Mouse (Mus musculus) kidney, postnatal 4 days (tissue): Measurements from ENCODE around the gene Iars2.
A peak's percentile ranks its signal among the peaks of the same experiment; 100 is the strongest.
"Not testable (repeated sequence)": the region's sequence is repeated elsewhere in the genome, so short reads cannot be mapped to it uniquely, and the experiment has no call there.

Source experiments
- DNase-seq, 2 experiments: peaks; one replicate each; pipeline ENCODE4 v3.0.0; 2021; ENCODE audit warnings: mixed read lengths in 2 of 2

The Iars2 gene

GRCm38 (mm10) chr1:185331364-185331763 lies 2.2 kb upstream of the Iars2 start:
- DNase-seq: no peak

DNA sequence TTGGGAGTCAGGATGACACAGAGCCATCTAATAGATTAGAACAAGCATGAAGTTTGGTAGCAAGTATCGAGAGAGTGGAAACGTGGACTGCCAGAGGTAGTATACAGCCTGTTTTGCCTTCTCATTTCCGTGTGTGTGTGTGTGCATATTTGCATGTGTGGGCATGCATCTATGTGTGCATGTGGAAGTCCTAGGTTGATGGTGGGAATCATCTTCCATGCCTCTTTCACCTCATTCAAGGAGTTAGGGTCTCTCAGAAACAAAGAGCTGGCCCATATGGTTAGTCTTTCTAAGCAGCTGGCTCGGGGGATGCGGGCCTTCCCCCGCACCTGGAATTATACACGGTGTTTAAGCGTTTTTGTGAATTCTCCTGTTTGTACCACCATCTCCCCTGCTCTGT lies 655 bp upstream of the Iars2 start:
- DNase-seq: no peak

DNA sequence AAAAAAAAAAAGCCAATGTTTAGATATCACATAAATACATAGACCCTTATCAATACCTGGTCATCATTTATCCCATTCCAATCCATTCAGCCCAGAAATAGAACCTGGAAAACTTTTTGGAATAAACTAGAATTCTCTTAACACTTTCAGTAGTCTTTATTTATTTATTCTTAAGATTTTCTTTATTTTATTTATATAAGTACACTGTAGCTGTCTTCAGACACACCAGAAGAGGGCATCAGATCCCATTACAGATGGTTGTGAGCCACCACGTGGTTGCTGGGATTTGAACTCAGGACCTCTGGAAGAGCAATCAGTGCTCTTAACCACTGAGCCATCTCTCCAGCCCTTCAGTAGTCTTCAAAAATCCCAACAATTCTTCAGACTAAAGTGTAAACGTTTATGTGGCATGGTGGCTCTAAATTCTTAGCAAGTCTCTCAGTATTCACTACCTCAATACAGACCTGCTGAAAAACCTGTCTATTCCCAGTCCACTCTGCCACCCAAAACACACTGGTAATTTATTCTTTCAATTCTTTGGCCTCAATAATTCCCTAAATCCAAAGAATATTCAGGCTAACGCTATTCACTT lies 1.3 kb downstream of the Iars2 start:
- not testable (repeated sequence) for DNase-seq

- DNase-seq: peak in 1 of 2 experiments; percentile 15
These were observed 13.2 kb downstream of the Iars2 start for GRCm38 (mm10) chr1:185315846-185316568.

- no peak for DNase-seq
These were observed 14.7 kb downstream of the Iars2 start for GRCm38 (mm10) chr1:185314546-185314945.

- DNase-seq: no peak
These were observed 17.2 kb downstream of the Iars2 start for GRCm38 (mm10) chr1:185311949-185312348.

DNA sequence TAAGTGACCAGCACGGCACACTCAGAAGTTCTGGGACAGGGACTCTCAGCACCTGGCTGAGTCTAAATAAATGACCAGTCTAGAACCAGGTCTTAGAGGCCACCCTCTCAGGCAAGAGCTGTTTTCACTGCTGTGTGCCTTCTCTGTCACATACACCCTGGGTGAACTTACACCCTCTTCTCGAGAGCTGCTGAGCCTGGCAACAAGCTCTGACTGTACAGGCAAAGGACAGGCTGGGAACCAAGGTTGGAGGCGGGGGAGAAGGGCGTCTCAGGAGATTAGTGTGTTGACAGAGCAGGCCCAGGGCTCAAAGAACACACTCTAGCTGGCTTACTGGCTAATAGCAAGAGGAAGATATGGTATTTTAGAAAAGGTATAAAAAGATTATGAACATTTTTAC lies 20.3 kb downstream of the Iars2 start:
- no peak for DNase-seq

DNA sequence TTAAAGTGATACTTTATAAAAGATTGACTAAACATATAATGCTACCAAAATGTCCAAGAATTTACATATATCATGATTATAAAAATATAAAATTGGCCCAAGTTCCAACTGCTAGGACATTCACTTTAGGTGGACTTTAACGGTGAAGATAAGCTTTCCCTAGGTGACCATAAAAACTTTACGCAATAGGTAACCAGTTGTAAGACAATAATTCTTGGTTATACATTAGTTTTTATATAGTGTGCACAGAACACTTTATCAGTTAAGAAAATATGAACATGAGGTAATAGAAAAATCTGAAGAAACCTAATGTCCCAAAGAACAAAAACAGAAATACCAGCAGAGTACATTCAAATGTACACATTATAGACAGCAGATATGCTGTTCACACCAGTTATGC lies 20.9 kb downstream of the Iars2 start:
- DNase-seq: no peak

DNA sequence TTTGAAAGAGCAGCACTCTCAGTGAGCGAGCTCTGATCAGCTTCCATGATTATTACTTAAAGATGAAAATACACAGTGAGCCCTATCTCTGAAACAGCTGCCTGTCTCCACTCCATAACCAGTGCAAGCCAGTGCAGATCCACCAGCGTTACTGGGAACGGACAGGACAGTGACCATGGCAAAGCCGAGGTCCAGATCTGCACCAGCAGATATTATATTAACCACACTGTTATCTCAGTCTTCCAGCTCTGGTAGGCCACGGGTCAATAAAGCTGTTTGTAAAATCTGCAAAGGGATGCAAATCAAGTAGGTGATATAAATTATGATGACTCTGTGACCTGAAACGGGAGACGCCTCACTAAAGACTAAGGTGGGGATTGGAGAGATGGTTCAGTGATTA lies 21.6 kb downstream of the Iars2 start:
- DNase-seq: no peak

DNA sequence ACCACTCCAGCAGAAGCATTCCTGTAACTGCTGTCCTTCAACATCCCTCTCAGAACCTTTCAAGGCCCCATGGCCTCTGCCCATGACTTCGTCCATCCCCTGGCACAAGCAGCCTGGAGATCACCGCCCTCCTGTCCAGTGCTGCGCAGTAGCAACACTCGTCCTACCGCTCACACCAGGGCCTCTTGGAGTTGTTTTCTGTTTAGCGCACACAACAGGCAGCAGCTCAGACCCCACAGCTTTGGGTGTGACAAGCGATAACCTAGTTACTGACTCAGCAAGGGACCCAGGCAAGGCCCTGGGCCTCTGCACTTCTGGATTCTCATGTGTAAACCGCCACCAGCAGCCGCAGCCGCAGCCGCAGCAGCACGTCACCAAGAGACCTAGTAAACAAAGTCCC lies 22.4 kb downstream of the Iars2 start:
- no peak for DNase-seq

DNA sequence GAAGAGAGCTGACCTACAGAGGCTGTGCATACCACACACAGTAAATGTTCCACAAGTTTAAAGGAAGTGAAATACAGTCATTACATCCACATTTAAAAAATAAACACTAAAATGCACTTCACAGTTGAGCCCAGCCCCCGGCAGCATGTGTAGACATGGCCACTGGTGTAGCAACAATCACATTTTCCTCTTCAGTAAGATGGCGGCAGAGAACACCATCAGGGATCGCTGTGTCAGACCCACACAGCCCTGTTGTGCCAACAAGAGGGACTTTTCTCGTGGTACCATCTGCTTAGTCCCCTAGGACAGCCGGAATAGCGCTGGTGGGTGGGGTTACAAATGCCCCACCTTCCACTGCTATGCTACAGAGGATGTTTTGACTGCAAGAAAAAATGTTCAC lies 26.4 kb downstream of the Iars2 start:
- DNase-seq: no peak

- no peak for DNase-seq
These were observed 30.7 kb downstream of the Iars2 start for GRCm38 (mm10) chr1:185298496-185298895.

- DNase-seq: no peak
These were observed 32.3 kb downstream of the Iars2 start for GRCm38 (mm10) chr1:185296850-185297249.

DNA sequence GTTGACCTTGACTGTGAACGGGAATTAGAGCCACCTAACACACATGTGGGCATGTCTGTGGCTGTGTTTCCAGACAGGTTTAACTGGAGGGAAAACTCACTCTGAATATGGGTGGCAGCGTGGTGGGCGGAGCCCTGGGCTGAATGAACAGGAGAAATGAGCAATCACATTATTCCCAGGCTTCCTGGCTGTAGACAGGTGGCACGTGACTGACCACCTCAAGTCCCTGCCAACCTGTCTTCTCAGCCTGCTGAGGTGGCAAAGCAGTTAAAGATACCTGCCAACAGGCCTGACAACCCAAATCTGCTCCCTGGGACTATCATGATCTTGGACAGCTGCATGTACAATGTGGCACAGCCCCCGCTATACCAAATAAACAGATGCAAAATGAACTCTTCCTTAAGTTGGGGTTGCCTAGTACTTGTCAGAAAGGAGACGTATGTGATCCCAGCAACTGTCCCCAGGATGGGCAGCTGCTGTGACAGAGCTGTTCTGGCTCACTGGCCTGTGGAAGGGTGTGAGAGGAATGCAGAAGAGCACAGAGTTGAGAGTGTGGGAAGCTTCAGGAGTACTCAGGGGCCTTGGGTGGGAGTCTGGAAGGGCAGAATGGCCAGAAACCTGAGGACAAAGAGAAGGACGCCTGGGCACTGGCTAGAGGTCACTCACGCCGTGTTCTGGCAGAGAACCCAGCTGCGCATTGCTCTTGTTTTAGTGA lies 36.4 kb downstream of the Iars2 start:
- DNase-seq: peak; percentile 28 to 58

DNA sequence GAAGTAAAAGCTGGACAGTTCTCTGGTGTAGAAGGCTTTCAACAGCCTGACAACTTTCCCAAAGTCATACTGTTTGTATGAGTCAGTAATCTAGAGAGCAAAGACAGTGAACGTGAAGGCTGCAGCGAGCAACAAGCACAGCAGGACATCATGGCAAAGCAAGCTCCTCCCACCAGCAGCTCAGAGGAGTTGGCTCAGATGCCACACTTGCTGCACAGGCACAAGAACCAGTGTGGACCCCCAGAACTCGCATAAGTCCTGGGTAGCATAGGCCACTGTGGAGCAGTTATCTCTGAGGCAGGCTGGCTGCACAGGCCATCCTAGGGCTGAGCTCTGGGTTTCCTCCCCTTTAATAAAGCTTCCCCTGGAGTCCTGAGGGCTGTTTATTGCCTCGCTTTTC lies 37.9 kb downstream of the Iars2 start:
- DNase-seq: no peak

- DNase-seq: no peak
These were observed 40.0 kb downstream of the Iars2 start for GRCm38 (mm10) chr1:185289231-185289630.

- peak in 1 of 2 experiments; percentile 50 for DNase-seq
These were observed 42.1 kb downstream of the Iars2 start for GRCm38 (mm10) chr1:185287066-185287465.

DNA sequence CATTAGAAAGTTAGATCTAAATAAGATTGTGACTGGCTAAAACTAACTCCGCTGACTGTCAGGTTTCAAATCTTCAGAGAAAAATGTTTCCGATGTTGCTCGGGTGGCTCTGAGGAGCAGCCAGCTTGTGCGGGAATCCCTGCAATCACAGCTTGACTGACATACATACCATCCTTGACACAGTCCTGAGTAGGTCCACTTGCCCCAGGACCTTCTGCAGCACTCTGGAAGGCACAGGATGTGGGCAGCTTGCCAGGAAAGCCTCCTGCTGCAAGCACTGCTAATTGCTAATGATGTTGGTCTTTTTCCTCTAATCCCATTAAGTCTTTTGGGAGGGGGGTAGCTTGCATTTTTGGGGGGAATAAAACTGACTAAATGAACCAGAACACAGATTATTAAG lies 44.0 kb downstream of the Iars2 start:
- DNase-seq: peak; percentile 70 to 77

DNA sequence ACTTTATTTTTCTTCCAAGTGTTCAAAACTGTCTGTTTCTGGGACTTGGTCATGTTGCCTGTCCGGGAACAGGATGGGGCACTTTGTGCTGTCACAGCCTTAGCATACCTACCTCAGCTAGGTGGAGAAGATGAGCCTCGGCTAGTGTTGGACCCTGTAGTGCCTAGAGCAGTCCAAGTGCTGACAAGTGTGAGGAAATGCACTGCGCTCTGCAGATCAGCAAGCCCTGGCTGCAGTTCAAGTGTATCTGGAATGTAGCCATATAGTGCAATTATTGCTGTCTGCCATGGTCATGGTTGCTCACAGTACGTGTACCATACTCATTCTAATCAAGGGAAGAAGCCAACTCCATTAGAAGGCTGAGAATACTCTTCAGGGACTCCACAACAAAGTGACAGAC lies 44.5 kb downstream of the Iars2 start:
- peak in 1 of 2 experiments; percentile 41 for DNase-seq

GRCm38 (mm10) chr1:185283247-185283646 lies 45.9 kb downstream of the Iars2 start:
- DNase-seq: no peak

- DNase-seq: no peak
These were observed 46.4 kb downstream of the Iars2 start for GRCm38 (mm10) chr1:185282846-185283245.

- no peak for DNase-seq
These were observed 48.6 kb downstream of the Iars2 start for GRCm38 (mm10) chr1:185280616-185281015.

GRCm38 (mm10) chr1:185279288-185279687 lies 49.9 kb downstream of the Iars2 start:
- no peak for DNase-seq

GRCm38 (mm10) chr1:185277022-185277421 lies 52.2 kb downstream of the Iars2 start:
- peak in 1 of 2 experiments; percentile 39 for DNase-seq
